ENCODE assay signal across 14 mouse cellular contexts in the genomic region with DNA sequence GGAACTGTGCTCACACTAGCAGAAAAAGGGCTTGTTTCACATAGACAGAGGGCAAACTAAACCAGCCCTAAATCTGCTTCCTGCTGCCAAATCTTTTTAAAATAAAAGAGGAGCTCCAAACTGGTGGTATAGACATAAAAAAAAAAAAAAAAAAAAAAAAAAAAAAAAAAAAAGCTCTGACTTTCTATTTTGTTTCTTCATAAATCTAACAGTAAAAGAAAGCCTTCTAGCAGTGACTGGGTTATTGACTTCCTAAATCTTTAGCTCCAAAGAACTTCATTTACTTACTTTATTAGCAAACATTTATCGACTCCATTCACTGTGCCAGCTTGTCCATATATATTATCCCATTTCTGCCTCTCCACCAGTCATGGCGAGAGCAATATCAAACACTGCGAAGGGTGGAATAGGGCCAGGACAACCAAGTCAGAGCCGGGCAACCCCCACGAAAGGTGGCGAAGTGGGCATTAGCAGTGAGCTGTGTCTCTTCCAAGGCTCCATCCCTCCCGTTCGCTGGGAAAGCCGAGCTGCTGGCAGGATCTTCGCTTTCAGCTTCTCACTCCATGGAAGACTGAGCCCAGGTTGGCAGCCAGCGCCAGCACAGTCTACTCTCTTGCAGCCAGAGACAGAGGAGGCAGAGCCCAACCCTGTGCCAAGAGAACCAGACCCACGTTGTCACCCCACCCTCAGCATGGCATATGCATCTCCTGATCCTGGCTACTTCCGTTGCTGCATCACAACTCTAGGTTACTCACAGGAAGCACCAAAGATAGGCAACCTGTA.
DNase-seq lines count a peak whose midpoint lies in the region; ATAC-seq lines count a peak whose summit lies in the region.
"Had no signal": no experiment of that assay in that cellular context is flagged by ENCODE, and none has a peak within 500 bp of the region (broad histone marks: within the 10 kb centered on the region; RNA-seq: fewer than 3 reads in every experiment).

No protein-coding gene starts in this region.

- peak overlapping the region; percentile 68 for H3K27ac ChIP-seq in midbrain, embryonic 12.5 days (replicated peaks)
- H3K27ac ChIP-seq in midbrain, embryonic 11.5 days (ENCODE audit: low read depth, low read length) = no peak overlapping the region
- peak overlapping the region; percentile 61; the same call in 1 of the 2 replicates for H3K27ac ChIP-seq in hindbrain, embryonic 15.5 days (replicated peaks)
- H3K27ac ChIP-seq: embryonic facial prominence, embryonic 13.5 days; left cerebral cortex, adult 2 months; limb, embryonic 15.5 days; lung, embryonic 15.5 days had no signal

- DNase-seq in cerebellum, adult 18-20 months = peak; percentile 7 to 19
- DNase-seq in cerebellum, adult 11 months = no peak
- DNase-seq in midbrain, embryonic 11.5 days (ENCODE audit: low spot score, missing footprints) = no peak
- DNase-seq in right cerebral cortex, postnatal 25 days = peak; percentile 11
- no peak for DNase-seq in thymus, postnatal 10 days (ENCODE audit: low spot score in 2 of 2)
- DNase-seq: kidney, adult 18-20 months had no signal

- 0 out of 2 replicates have a peak, but pooled peaks cover 5% of the 10 kb centered on the region for H3K27me3 ChIP-seq in midbrain, embryonic 12.5 days
- no peaks in the 10 kb centered on the region for H3K27me3 ChIP-seq in midbrain, embryonic 11.5 days (ENCODE audit: control insufficient read depth, insufficient read depth, low read length)
- 0 out of 2 replicates have a peak, but pooled peaks cover 3% of the 10 kb centered on the region for H3K27me3 ChIP-seq in hindbrain, embryonic 15.5 days
- H3K27me3 ChIP-seq: limb, embryonic 15.5 days; lung, embryonic 15.5 days; megakaryocyte, embryonic 14.5 days had no signal

- H3K4me3 ChIP-seq in midbrain, embryonic 12.5 days = no peak overlapping the region
- no peak overlapping the region for H3K4me3 ChIP-seq in midbrain, embryonic 11.5 days (ENCODE audit: low read depth, low read length)
- H3K4me3 ChIP-seq in hindbrain, embryonic 15.5 days = no peak overlapping the region
- H3K4me3 ChIP-seq: embryonic facial prominence, embryonic 13.5 days; left cerebral cortex, adult 2 months; limb, embryonic 15.5 days; lung, embryonic 15.5 days; megakaryocyte, embryonic 14.5 days had no signal

- no peaks in the 10 kb centered on the region for H3K36me3 ChIP-seq in midbrain, embryonic 12.5 days
- H3K36me3 ChIP-seq in midbrain, embryonic 11.5 days (ENCODE audit: control insufficient read depth, insufficient read depth, low read length) = no peaks in the 10 kb centered on the region
- H3K36me3 ChIP-seq in hindbrain, embryonic 15.5 days = no peaks in the 10 kb centered on the region
- H3K36me3 ChIP-seq: embryonic facial prominence, embryonic 13.5 days; limb, embryonic 15.5 days; lung, embryonic 15.5 days had no signal

- H3K9me3 ChIP-seq in midbrain, embryonic 12.5 days = no peaks in the 10 kb centered on the region
- no peaks in the 10 kb centered on the region for H3K9me3 ChIP-seq in midbrain, embryonic 11.5 days (ENCODE audit: control insufficient read depth, low read length)
- H3K9me3 ChIP-seq in hindbrain, embryonic 15.5 days = no peaks in the 10 kb centered on the region
- H3K9me3 ChIP-seq: embryonic facial prominence, embryonic 13.5 days; limb, embryonic 15.5 days; lung, embryonic 15.5 days had no signal

- no peak overlapping the region for H3K4me2 ChIP-seq in midbrain, embryonic 12.5 days (replicated peaks)
- no peak overlapping the region for H3K4me2 ChIP-seq in midbrain, embryonic 11.5 days
- H3K4me2 ChIP-seq in hindbrain, embryonic 15.5 days = no peak overlapping the region
- H3K4me2 ChIP-seq: embryonic facial prominence, embryonic 13.5 days; limb, embryonic 15.5 days; lung, embryonic 15.5 days had no signal

- H3K9ac ChIP-seq in midbrain, embryonic 12.5 days (replicated peaks) = no peak overlapping the region
- no peak overlapping the region for H3K9ac ChIP-seq in midbrain, embryonic 11.5 days (ENCODE audit: low read length)
- no peak overlapping the region for H3K9ac ChIP-seq in hindbrain, embryonic 15.5 days
- H3K9ac ChIP-seq: embryonic facial prominence, embryonic 13.5 days; limb, embryonic 15.5 days; lung, embryonic 15.5 days had no signal

- H3K4me1 ChIP-seq in midbrain, embryonic 12.5 days = peaks cover 22% of the 10 kb centered on the region
- peaks cover 15% of the 10 kb centered on the region for H3K4me1 ChIP-seq in midbrain, embryonic 11.5 days (ENCODE audit: control insufficient read depth, insufficient read depth, low read length)
- peaks cover 13% of the 10 kb centered on the region for H3K4me1 ChIP-seq in hindbrain, embryonic 15.5 days (replicated peaks)
- H3K4me1 ChIP-seq: limb, embryonic 15.5 days; lung, embryonic 15.5 days; megakaryocyte, embryonic 14.5 days had no signal

- 92% methylated on average over 13 of the region's 13 CpGs for WGBS in midbrain, embryonic 12.5 days
- WGBS in midbrain, embryonic 11.5 days = 92% methylated on average over 13 of the region's 13 CpGs
- WGBS in hindbrain, embryonic 15.5 days = 80% methylated on average over 13 of the region's 13 CpGs

- no peak for ATAC-seq in midbrain, embryonic 12.5 days (ENCODE audit: low FRiP score, low read depth)
- no peak for ATAC-seq in midbrain, embryonic 11.5 days (ENCODE audit: low FRiP score)
- ATAC-seq in hindbrain, embryonic 15.5 days (ENCODE audit: low FRiP score, low read depth) = peak; percentile 24; the same call in 1 of the 2 replicates
- ATAC-seq in granulocyte monocyte progenitor cell, adult 5-6 weeks (replicated peaks; ENCODE audit: poor library complexity, severe bottlenecking) = no peak

Comparison
In these comparisons a context has a peak if more than half of its experiments do, and no peak if none do; other contexts are left out.
1. DNase-seq: peak in cerebellum, adult 18-20 months (2 of 2) and right cerebral cortex, postnatal 25 days (single experiment); none in cerebellum, adult 11 months (single experiment), midbrain, embryonic 11.5 days (single experiment) and thymus, postnatal 10 days (0 of 2).